Mouse (Mus musculus): ENCODE measurements around the gene Fbxo40.

DNA sequence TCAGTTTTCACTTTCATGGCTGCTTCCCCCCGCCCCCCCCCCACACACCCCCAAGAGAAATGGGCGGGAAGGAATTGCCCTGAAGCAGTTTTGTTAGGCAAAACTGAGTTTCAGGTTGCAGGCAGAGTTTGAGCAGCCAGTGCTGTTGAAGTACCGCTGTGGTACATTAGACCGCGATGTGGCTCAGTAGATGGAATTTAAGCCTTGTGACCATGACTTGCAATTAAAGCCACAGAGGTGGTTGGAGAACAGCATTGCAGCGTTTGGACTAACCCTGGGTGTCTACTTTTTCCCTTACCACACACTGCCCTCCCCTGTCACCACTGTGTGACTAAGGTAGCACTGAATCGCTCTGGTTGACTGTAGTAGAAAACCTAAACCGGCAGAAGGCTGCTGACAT, 774 bp downstream of the Fbxo40 start:
- TF ChIP-seq POLR2A (IDR thresholded peaks at IDR 0.05; ENCODE audit: low read depth, low read length), result no peak
- TF ChIP-seq CTCF (IDR thresholded peaks at IDR 0.05; ENCODE audit: extremely low read depth, insufficient read length, insufficient replicate concordance, low read depth, low read length), result no peak

Data from small intestine, adult 2 months (tissue).